In genomic region chr12:86103391-86103790, GRCm38 (mm10) we compare ENCODE assay signal across 9 mouse cellular contexts. TPM values are rescaled to one million over a fixed set of nuclear protein-coding genes. Genes with fewer than 3 reads are reported as not detected.
DNase-seq lines count a peak whose midpoint lies in the region; ATAC-seq and TF ChIP-seq lines count a peak whose summit lies in the region.
"Had no signal": no experiment of that assay in that cellular context is flagged by ENCODE, and none has a peak within 500 bp of the region (broad histone marks: within the 10 kb centered on the region; RNA-seq: fewer than 3 reads in every experiment).

No protein-coding gene starts in this region.

- no peak for DNase-seq in hindbrain, embryonic 10.5 days (ENCODE audit: low spot score)
- peak; percentile 67 for DNase-seq in brain, embryonic 14.5 days (ENCODE audit: low read depth)
- DNase-seq in lung, postnatal 14 days: peak; percentile 51
- no peak for DNase-seq in adrenal gland, adult 8-10 months
- no peak for DNase-seq in spleen, postnatal 36 days (ENCODE audit: low spot score in 2 of 2)
- DNase-seq: cerebellum, adult 8-10 months had no signal

- no peak for ATAC-seq in hindbrain, embryonic 16.5 days
- ATAC-seq in heart, embryonic 16.5 days (replicated peaks; ENCODE audit: extremely low read depth, insufficient read depth, low FRiP score): no peak

- H3K4me2 ChIP-seq in hindbrain, embryonic 16.5 days (ENCODE audit: low read length): no peak overlapping the region
- H3K4me2 ChIP-seq in heart, embryonic 16.5 days (ENCODE audit: low read depth, low read length): peak overlapping the region; percentile 15; the same call in 1 of the 2 replicates
- H3K4me2 ChIP-seq: neural tube, embryonic 12.5 days had no signal

- no peak for TF ChIP-seq POLR2A in brain, embryonic 14.5 days (IDR thresholded peaks at IDR 0.05; ENCODE audit: borderline replicate concordance, extremely low read depth, insufficient read depth, insufficient read length, poor library complexity, severe bottlenecking)

- no peaks in the 10 kb centered on the region for H3K27me3 ChIP-seq in hindbrain, embryonic 10.5 days (ENCODE audit: insufficient read depth, poor library complexity, severe bottlenecking)
- no peaks in the 10 kb centered on the region for H3K27me3 ChIP-seq in hindbrain, embryonic 16.5 days (replicated peaks; ENCODE audit: control insufficient read depth, insufficient read depth, low read length)
- no peaks in the 10 kb centered on the region for H3K27me3 ChIP-seq in heart, embryonic 16.5 days (ENCODE audit: control insufficient read depth, insufficient read depth, low read length)
- H3K27me3 ChIP-seq: neural tube, embryonic 12.5 days had no signal

- no peak for TF ChIP-seq CTCF in brain, embryonic 14.5 days (IDR thresholded peaks at IDR 0.05; ENCODE audit: borderline replicate concordance, extremely low read depth, insufficient read depth, insufficient read length)

- peaks cover 35% of the 10 kb centered on the region for H3K36me3 ChIP-seq in hindbrain, embryonic 10.5 days
- H3K36me3 ChIP-seq in hindbrain, embryonic 16.5 days (ENCODE audit: control insufficient read depth, insufficient read depth, low read length): no peaks in the 10 kb centered on the region
- H3K36me3 ChIP-seq in heart, embryonic 16.5 days (ENCODE audit: control insufficient read depth, insufficient read depth): no peaks in the 10 kb centered on the region

- no peak overlapping the region for H3K9ac ChIP-seq in hindbrain, embryonic 16.5 days (ENCODE audit: low read depth, low read length)
- peak overlapping the region; percentile 54 for H3K9ac ChIP-seq in heart, embryonic 16.5 days (ENCODE audit: low read length)
- H3K9ac ChIP-seq: neural tube, embryonic 12.5 days had no signal

- WGBS in hindbrain, embryonic 10.5 days: 37% methylated on average over 11 of the region's 11 CpGs
- 26% methylated on average over 11 of the region's 11 CpGs for WGBS in hindbrain, embryonic 16.5 days
- WGBS in heart, embryonic 16.5 days: 51% methylated on average over 11 of the region's 11 CpGs

- H3K4me1 ChIP-seq in hindbrain, embryonic 10.5 days (replicated peaks): peaks cover 38% of the 10 kb centered on the region
- peaks cover 14% of the 10 kb centered on the region for H3K4me1 ChIP-seq in hindbrain, embryonic 16.5 days (ENCODE audit: control insufficient read depth, insufficient read depth, low read depth, low read length)
- peaks cover 42% of the 10 kb centered on the region for H3K4me1 ChIP-seq in heart, embryonic 16.5 days (ENCODE audit: control insufficient read depth, insufficient read depth, low read length)

- no peaks in the 10 kb centered on the region for H3K9me3 ChIP-seq in hindbrain, embryonic 10.5 days
- no peaks in the 10 kb centered on the region for H3K9me3 ChIP-seq in hindbrain, embryonic 16.5 days (ENCODE audit: control insufficient read depth, low read length)
- no peaks in the 10 kb centered on the region for H3K9me3 ChIP-seq in heart, embryonic 16.5 days (replicated peaks; ENCODE audit: control insufficient read depth, low read length)
- H3K9me3 ChIP-seq: neural tube, embryonic 12.5 days had no signal

- peak overlapping the region; percentile 77 for H3K27ac ChIP-seq in hindbrain, embryonic 10.5 days
- no peak overlapping the region for H3K27ac ChIP-seq in hindbrain, embryonic 16.5 days (ENCODE audit: low read depth, low read length)
- peak overlapping the region; percentile 93 for H3K27ac ChIP-seq in heart, embryonic 16.5 days (ENCODE audit: low read length)
- H3K27ac ChIP-seq: neural tube, embryonic 12.5 days had no signal

- no peak overlapping the region for H3K4me3 ChIP-seq in hindbrain, embryonic 10.5 days
- no peak overlapping the region for H3K4me3 ChIP-seq in hindbrain, embryonic 16.5 days (ENCODE audit: low read length)
- H3K4me3 ChIP-seq in heart, embryonic 16.5 days (ENCODE audit: low read length): no peak overlapping the region
- H3K4me3 ChIP-seq: neural tube, embryonic 12.5 days had no signal

RNA-seq across cellular contexts. Expression of gene Ift43, which starts 21.1 kb away (rescaled TPM):
- polyA plus RNA-seq in hindbrain, embryonic 10.5 days (2016; fragmentation: Nextera tagmentation; extraction: Ambion mirVana): 86.4 and 94.1 TPM in 2 replicates
- 43.0 and 43.3 TPM in 2 replicates for polyA plus RNA-seq in hindbrain, embryonic 16.5 days (2015; fragmentation: Nextera tagmentation; extraction: Ambion mirVana)
- polyA plus RNA-seq in brain, embryonic 14.5 days (2012; rRNA removed): 37.5 and 46.5 TPM in 2 replicates
- 116 and 118 TPM in 2 replicates for polyA plus RNA-seq in heart, embryonic 16.5 days (2015; fragmentation: Nextera tagmentation; extraction: Ambion mirVana)
- total RNA-seq in adrenal gland, adult 8-10 months (2022): 10 to 100 TPM; 27.3 to 37.7 (median 31.4) TPM

RNA-seq across cellular contexts. Expression of gene Tgfb3, which starts 24.6 kb away (rescaled TPM):
- polyA plus RNA-seq in hindbrain, embryonic 10.5 days (2016; fragmentation: Nextera tagmentation; extraction: Ambion mirVana): 7.0 and 8.4 TPM in 2 replicates
- polyA plus RNA-seq in hindbrain, embryonic 16.5 days (2015; fragmentation: Nextera tagmentation; extraction: Ambion mirVana): 5.1 and 7.6 TPM in 2 replicates
- 6.6 and 7.3 TPM in 2 replicates for polyA plus RNA-seq in brain, embryonic 14.5 days (2012; rRNA removed)
- 23.9 and 26.1 TPM in 2 replicates for polyA plus RNA-seq in heart, embryonic 16.5 days (2015; fragmentation: Nextera tagmentation; extraction: Ambion mirVana)
- total RNA-seq in adrenal gland, adult 8-10 months (2022): 10 to 100 TPM in 3 of 4 experiments, 1 to 10 TPM in 1; 10.0 to 14.8 (median 12.0) TPM

Comparison
In these comparisons a context has a peak if more than half of its experiments do, and no peak if none do; other contexts are left out.
1. DNase-seq: peak in brain, embryonic 14.5 days (single experiment) and lung, postnatal 14 days (single experiment); none in hindbrain, embryonic 10.5 days (single experiment), adrenal gland, adult 8-10 months (single experiment) and spleen, postnatal 36 days (0 of 2).